Mouse (Mus musculus): ENCODE data around the gene Tmcc1. TPM values are rescaled to one million over a fixed set of nuclear protein-coding genes. Genes with fewer than 3 reads are reported as not detected.
A peak's percentile ranks its signal among the peaks of the same experiment; 100 is the strongest.

The Tmcc1 gene
- polyA plus RNA-seq, 1 experiment from 2014 or later, result 4.0 TPM

DNA sequence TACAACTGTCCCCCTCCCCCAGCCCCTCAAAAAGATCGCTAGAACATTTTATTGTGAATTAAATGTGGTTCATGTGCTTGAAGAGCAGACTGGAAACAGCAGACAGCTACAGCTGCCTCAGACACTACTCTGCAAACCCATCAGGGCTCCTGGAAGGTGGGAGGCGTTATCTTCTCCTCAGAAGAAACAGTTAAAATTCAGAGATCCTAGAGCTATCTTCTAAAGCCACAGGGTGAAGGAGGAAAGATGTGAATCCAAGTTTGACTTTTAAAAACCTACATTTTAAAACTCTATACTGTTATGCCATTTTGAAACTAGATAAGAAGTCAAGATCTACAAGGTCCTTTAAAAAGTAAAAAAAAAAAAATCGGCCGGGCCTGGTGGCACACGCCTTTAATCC, 162.2 kb downstream of the Tmcc1 start:
- no peak overlapping the region for H3K4me2 ChIP-seq (ENCODE audit: low read depth, low read length)
- no peaks in the 10 kb centered on the region; the same call in 1 of the 2 replicates for H3K4me1 ChIP-seq (ENCODE audit: insufficient read depth)
- H3K27me3 ChIP-seq (ENCODE audit: insufficient read depth, low read length), result no peaks in the 10 kb centered on the region
- no peak overlapping the region for H3K27ac ChIP-seq (ENCODE audit: low read depth)
- no peak overlapping the region for H3K4me3 ChIP-seq (ENCODE audit: low read depth, low read length)
- ATAC-seq (no peak), DNase-seq (no peak)
- 70% methylated on average over 5 of the region's 5 CpGs for WGBS (ENCODE audit: insufficient replicate concordance)
- H3K36me3 ChIP-seq (replicated peaks; ENCODE audit: insufficient read depth, low read length), result no peaks in the 10 kb centered on the region
- TF ChIP-seq EP300 (IDR thresholded peaks at IDR 0.05; ENCODE audit: low read depth), result 0 out of 2 replicates have a peak, but pooled peaks have one; percentile 19
- TF ChIP-seq CTCF (IDR thresholded peaks at IDR 0.05; ENCODE audit: low read depth), result no peak
- no peaks in the 10 kb centered on the region for H3K9me3 ChIP-seq (ENCODE audit: low read length)
- no peak overlapping the region for H3K9ac ChIP-seq (replicated peaks)

DNA sequence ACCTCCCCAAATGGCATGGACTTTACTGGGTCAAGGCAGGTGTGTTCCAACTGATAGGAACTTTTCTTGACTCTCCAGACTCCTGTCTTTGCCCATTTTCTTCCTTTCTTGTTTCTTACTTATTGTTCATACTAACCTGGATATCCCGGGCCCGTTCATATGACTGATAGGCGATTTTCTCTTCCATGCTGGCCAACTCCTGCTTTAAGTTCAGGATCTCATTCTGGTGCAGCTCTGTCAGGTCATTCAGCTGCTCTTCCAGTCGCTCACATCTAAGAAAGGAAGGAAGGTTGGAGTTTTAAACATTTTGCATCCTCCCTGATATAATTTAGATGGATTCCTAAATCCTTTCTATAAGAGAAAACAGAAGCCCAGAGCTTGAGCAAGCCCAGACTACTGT, 168.6 kb downstream of the Tmcc1 start:
- WGBS (ENCODE audit: insufficient replicate concordance), result 83% methylated on average over 4 of the region's 4 CpGs
- DNase-seq, result no peak
- Histone ChIP-seq H3K9me3 (ENCODE audit: low read length) (peaks cover 9% of the 10 kb centered on the region), H3K4me2 (ENCODE audit: low read depth, low read length) (no peak overlapping the region), H3K4me3 (ENCODE audit: low read depth, low read length) (no peak overlapping the region), H3K9ac (replicated peaks) (no peak overlapping the region), H3K27ac (ENCODE audit: low read depth) (no peak overlapping the region), H3K27me3 (ENCODE audit: insufficient read depth, low read length) (no peaks in the 10 kb centered on the region), H3K36me3 (replicated peaks; ENCODE audit: insufficient read depth, low read length) (peaks cover 13% of the 10 kb centered on the region), H3K4me1 (ENCODE audit: insufficient read depth) (no peaks in the 10 kb centered on the region; the same call in 1 of the 2 replicates)
- no peak for TF ChIP-seq CTCF (IDR thresholded peaks at IDR 0.05; ENCODE audit: low read depth)
- TF ChIP-seq EP300 (IDR thresholded peaks at IDR 0.05; ENCODE audit: low read depth), result no peak
- no peak for ATAC-seq

DNA sequence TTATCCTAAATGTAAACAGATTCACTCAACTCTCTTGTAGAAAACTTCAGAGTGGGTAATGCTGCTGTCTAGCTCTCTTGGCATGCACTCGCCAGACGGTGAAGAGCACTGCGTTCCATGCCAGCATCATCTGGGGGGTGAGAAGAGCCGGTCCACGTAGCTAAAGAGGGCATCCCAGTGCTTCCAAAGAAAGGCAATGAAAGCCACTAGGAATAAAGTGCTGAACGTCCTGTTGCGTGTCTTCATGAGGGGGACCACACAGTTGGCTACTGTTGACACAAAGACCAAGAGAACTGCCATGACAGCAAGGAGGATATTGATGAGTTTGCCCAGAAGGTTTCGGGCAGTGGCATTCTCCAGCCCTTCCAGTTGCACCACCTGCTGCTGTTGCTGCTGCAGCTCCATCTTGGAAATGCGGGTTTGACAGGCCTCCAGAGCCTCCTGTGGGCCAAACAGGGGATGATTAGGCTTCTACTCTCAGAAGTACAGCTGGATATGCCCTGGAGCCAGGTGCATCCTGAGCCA, 171.3 kb downstream of the Tmcc1 start:
- WGBS (ENCODE audit: insufficient replicate concordance), result 87% methylated on average over 9 of the region's 9 CpGs
- Histone ChIP-seq H3K36me3 (replicated peaks; ENCODE audit: insufficient read depth, low read length) (peaks cover 13% of the 10 kb centered on the region), H3K4me1 (ENCODE audit: insufficient read depth) (no peaks in the 10 kb centered on the region), H3K4me2 (ENCODE audit: low read depth, low read length) (no peak overlapping the region), H3K4me3 (ENCODE audit: low read depth, low read length) (no peak overlapping the region), H3K27me3 (ENCODE audit: insufficient read depth, low read length) (no peaks in the 10 kb centered on the region), H3K9me3 (ENCODE audit: low read length) (peaks cover 9% of the 10 kb centered on the region), H3K9ac (replicated peaks) (no peak overlapping the region), H3K27ac (ENCODE audit: low read depth) (no peak overlapping the region)
- DNase-seq (peak; percentile 31), ATAC-seq (no peak)
- TF ChIP-seq EP300 (IDR thresholded peaks at IDR 0.05; ENCODE audit: low read depth) (no peak), CTCF (IDR thresholded peaks at IDR 0.05; ENCODE audit: low read depth) (no peak)

DNA sequence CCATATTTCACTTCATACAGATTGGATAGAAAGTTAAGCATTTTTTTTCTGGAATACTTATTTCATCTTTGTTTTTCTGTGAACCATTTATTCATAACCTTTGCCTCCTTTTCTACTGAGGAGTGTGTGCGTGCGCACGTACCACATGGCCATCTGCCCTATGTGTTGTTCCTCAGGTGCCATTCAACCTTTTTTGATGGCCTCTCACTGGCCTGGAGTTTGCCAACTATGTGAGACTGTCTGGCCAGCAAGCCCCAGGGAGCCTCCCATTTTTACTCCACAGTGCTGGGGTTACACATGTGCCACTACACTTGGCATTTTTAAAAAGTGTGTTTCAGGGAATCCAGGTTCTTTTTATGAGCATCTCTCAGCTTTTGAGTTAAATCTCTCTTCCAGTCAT, 177.4 kb downstream of the Tmcc1 start:
- H3K4me1 ChIP-seq (ENCODE audit: insufficient read depth), result no peaks in the 10 kb centered on the region
- H3K27me3 ChIP-seq (ENCODE audit: insufficient read depth, low read length), result no peaks in the 10 kb centered on the region
- no peak overlapping the region for H3K9ac ChIP-seq (replicated peaks)
- no peak overlapping the region for H3K27ac ChIP-seq (ENCODE audit: low read depth)
- H3K9me3 ChIP-seq (ENCODE audit: low read length), result no peaks in the 10 kb centered on the region
- no peak for DNase-seq
- ATAC-seq, result no peak
- H3K36me3 ChIP-seq (replicated peaks; ENCODE audit: insufficient read depth, low read length), result 0 out of 2 replicates have a peak, but pooled peaks cover 4% of the 10 kb centered on the region
- WGBS (ENCODE audit: insufficient replicate concordance), result 86% methylated on average over 3 of the region's 3 CpGs
- H3K4me2 ChIP-seq (ENCODE audit: low read depth, low read length), result no peak overlapping the region
- H3K4me3 ChIP-seq (ENCODE audit: low read depth, low read length), result no peak overlapping the region
- TF ChIP-seq EP300 (IDR thresholded peaks at IDR 0.05; ENCODE audit: low read depth) (no peak), CTCF (IDR thresholded peaks at IDR 0.05; ENCODE audit: low read depth) (no peak)

DNA sequence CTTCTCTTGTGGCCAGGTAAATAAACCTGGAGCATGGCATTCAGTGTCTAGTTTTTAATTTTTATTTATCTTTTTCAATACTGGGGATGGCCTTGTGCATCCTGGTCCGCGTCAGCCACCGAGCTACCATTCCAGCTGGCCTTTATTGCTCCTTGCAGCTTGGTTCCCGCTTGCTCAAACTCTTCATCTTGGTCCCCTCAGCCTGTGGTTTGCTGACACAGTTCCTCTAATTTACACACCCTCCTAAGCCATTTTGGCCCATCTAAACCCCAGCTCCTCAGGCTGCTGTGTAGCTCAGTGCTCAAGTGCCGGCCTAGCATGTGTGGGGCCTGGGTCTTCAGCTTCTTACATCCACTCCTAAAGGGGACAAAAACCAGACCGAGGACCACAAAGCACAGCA, 179.2 kb downstream of the Tmcc1 start:
- 0 out of 2 replicates have a peak, but pooled peaks have one; percentile 20 for ATAC-seq
- Histone ChIP-seq H3K9ac (replicated peaks) (no peak overlapping the region), H3K27me3 (ENCODE audit: insufficient read depth, low read length) (no peaks in the 10 kb centered on the region), H3K9me3 (ENCODE audit: low read length) (no peaks in the 10 kb centered on the region), H3K27ac (ENCODE audit: low read depth) (peak overlapping the region; percentile 69), H3K4me2 (ENCODE audit: low read depth, low read length) (no peak overlapping the region), H3K36me3 (replicated peaks; ENCODE audit: insufficient read depth, low read length) (no peaks in the 10 kb centered on the region), H3K4me3 (ENCODE audit: low read depth, low read length) (no peak overlapping the region), H3K4me1 (ENCODE audit: insufficient read depth) (no peaks in the 10 kb centered on the region)
- TF ChIP-seq EP300 (IDR thresholded peaks at IDR 0.05; ENCODE audit: low read depth) (no peak), CTCF (IDR thresholded peaks at IDR 0.05; ENCODE audit: low read depth) (no peak)
- 60% methylated on average over 6 of the region's 6 CpGs for WGBS (ENCODE audit: insufficient replicate concordance)
- no peak for DNase-seq

DNA sequence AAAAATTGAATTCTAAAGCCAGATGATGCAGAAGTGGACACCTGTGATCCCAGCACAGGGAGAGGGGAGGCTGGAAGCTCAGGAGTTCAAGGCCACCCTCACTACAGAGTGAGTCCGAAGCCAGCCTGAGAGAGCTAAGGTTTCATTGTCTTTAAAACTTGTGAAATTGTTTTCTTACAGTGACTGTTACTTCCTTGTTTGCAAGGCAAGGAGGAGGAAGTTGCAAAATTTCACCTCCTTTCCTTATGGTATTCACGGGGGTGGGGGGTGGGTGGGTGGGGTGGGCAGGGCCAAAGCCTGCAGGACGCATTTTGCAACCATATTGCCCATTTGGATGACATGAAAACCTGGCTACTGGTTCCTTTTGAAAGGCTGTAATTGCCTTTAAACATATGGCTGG, 179.6 kb downstream of the Tmcc1 start:
- H3K4me2 ChIP-seq (ENCODE audit: low read depth, low read length), result no peak overlapping the region
- H3K36me3 ChIP-seq (replicated peaks; ENCODE audit: insufficient read depth, low read length), result no peaks in the 10 kb centered on the region
- ATAC-seq (peak; percentile 28; the same call in 1 of the 2 replicates), DNase-seq (no peak)
- TF ChIP-seq EP300 (IDR thresholded peaks at IDR 0.05; ENCODE audit: low read depth) (no peak), CTCF (IDR thresholded peaks at IDR 0.05; ENCODE audit: low read depth) (no peak)
- no peak overlapping the region for H3K4me3 ChIP-seq (ENCODE audit: low read depth, low read length)
- WGBS (ENCODE audit: insufficient replicate concordance), result 25% methylated on average over 3 of the region's 3 CpGs
- H3K27me3 ChIP-seq (ENCODE audit: insufficient read depth, low read length), result no peaks in the 10 kb centered on the region
- H3K4me1 ChIP-seq (ENCODE audit: insufficient read depth), result no peaks in the 10 kb centered on the region
- H3K9ac ChIP-seq (replicated peaks), result no peak overlapping the region
- no peaks in the 10 kb centered on the region for H3K9me3 ChIP-seq (ENCODE audit: low read length)
- peak overlapping the region; percentile 69 for H3K27ac ChIP-seq (ENCODE audit: low read depth)

Measured in liver, postnatal 0 days (tissue).